Mouse (Mus musculus): ENCODE results near the gene Rpl23a.
"Not testable (repeated sequence)": the region's sequence is repeated elsewhere in the genome, so short reads cannot be mapped to it uniquely, and the experiment has no call there.

The Rpl23a gene

GRCm38 (mm10) chr11:78146707-78147543, 36.5 kb downstream of the Rpl23a start:
- no peak for DNase-seq (ENCODE audit: low spot score in 2 of 2)

GRCm38 (mm10) chr11:78146168-78146567, 37.2 kb downstream of the Rpl23a start:
- no peak for DNase-seq (ENCODE audit: low spot score in 2 of 2)

GRCm38 (mm10) chr11:78143520-78143919, 39.9 kb downstream of the Rpl23a start:
- DNase-seq (ENCODE audit: low spot score in 2 of 2): no peak

- no peak for DNase-seq (ENCODE audit: low spot score in 2 of 2)
Measured at GRCm38 (mm10) chr11:78140665-78141064, 42.7 kb downstream of the Rpl23a start.

GRCm38 (mm10) chr11:78138023-78138422, 45.4 kb downstream of the Rpl23a start:
- DNase-seq (ENCODE audit: low spot score in 2 of 2): no peak

GRCm38 (mm10) chr11:78137584-78137983, 45.8 kb downstream of the Rpl23a start:
- no peak for DNase-seq (ENCODE audit: low spot score in 2 of 2)

GRCm38 (mm10) chr11:78136132-78136531, 47.3 kb downstream of the Rpl23a start:
- no peak for DNase-seq (ENCODE audit: low spot score in 2 of 2)

GRCm38 (mm10) chr11:78135314-78135713, 48.1 kb downstream of the Rpl23a start:
- not testable (repeated sequence) for DNase-seq (ENCODE audit: low spot score in 2 of 2)

- no peak for DNase-seq (ENCODE audit: low spot score in 2 of 2)
Measured at GRCm38 (mm10) chr11:78134344-78134743, 49.0 kb downstream of the Rpl23a start.

- DNase-seq (ENCODE audit: low spot score in 2 of 2): no peak
Measured at GRCm38 (mm10) chr11:78133915-78134314, 49.5 kb downstream of the Rpl23a start.

All from right cerebral cortex, postnatal 36 days (tissue).